In the genomic region with DNA sequence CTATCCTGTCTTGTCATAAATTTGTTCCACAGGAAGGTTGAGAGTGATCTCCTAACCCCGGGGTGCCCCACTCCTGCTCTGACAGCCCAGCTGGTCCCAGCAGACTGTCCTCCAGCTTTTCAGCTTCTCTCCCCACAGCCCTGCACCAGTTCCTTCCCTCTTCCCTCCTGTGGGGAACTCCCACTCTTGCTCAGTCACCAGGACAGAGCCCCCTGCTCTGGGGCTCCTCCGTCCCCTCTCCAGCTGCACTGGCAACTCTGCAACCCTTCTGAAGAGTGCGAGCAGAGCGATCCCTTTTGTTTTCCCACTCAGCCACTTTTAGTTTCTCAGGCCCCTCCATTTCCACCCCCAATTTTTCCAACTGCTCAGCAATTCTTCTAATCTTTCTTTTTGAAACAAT, we compare ENCODE assay signal across 9 mouse cellular contexts. TPM values are rescaled to one million over a fixed set of nuclear protein-coding genes. Genes with fewer than 3 reads are reported as not detected.
DNase-seq lines count a peak whose midpoint lies in the region; ATAC-seq and TF ChIP-seq lines count a peak whose summit lies in the region.
"Had no signal": no experiment of that assay in that cellular context is flagged by ENCODE, and none has a peak within 500 bp of the region (broad histone marks: within the 10 kb centered on the region; RNA-seq: fewer than 3 reads in every experiment).

No protein-coding gene starts in this region.

- peak; percentile 74 for ATAC-seq in kidney, embryonic 15.5 days (replicated peaks; ENCODE audit: low FRiP score)
- ATAC-seq in embryonic facial prominence, embryonic 11.5 days (replicated peaks; ENCODE audit: insufficient number of reproducible peaks, low FRiP score, low TSS enrichment, low read depth), result peak; percentile 70
- ATAC-seq in forebrain, postnatal 0 days, result peak; percentile 47
- ATAC-seq in midbrain, embryonic 15.5 days (replicated peaks), result peak; percentile 43; the same call in 1 of the 2 replicates

- H3K4me2 ChIP-seq in kidney, embryonic 15.5 days, result no peak overlapping the region
- no peak overlapping the region for H3K4me2 ChIP-seq in embryonic facial prominence, embryonic 11.5 days (ENCODE audit: low read depth, low read length)
- no peak overlapping the region for H3K4me2 ChIP-seq in forebrain, postnatal 0 days (ENCODE audit: low read depth)
- H3K4me2 ChIP-seq in midbrain, embryonic 15.5 days, result no peak overlapping the region
- H3K4me2 ChIP-seq: limb, embryonic 15.5 days had no signal

- no peaks in the 10 kb centered on the region for H3K9me3 ChIP-seq in kidney, embryonic 15.5 days (replicated peaks)
- H3K9me3 ChIP-seq in embryonic facial prominence, embryonic 11.5 days (replicated peaks; ENCODE audit: control insufficient read depth, low read length), result no peaks in the 10 kb centered on the region
- H3K9me3 ChIP-seq in forebrain, postnatal 0 days (ENCODE audit: low read length), result no peaks in the 10 kb centered on the region
- no peaks in the 10 kb centered on the region for H3K9me3 ChIP-seq in midbrain, embryonic 15.5 days
- H3K9me3 ChIP-seq: limb, embryonic 15.5 days had no signal

- no peak overlapping the region for H3K4me3 ChIP-seq in kidney, embryonic 15.5 days (replicated peaks)
- H3K4me3 ChIP-seq in embryonic facial prominence, embryonic 11.5 days (ENCODE audit: low read depth, low read length), result no peak overlapping the region
- H3K4me3 ChIP-seq in forebrain, postnatal 0 days (ENCODE audit: low read depth, low read length), result no peak overlapping the region
- no peak overlapping the region for H3K4me3 ChIP-seq in midbrain, embryonic 15.5 days
- H3K4me3 ChIP-seq: limb, embryonic 15.5 days had no signal

- 26% methylated on average over 4 of the region's 4 CpGs for WGBS in kidney, embryonic 15.5 days
- WGBS in embryonic facial prominence, embryonic 11.5 days, result 39% methylated on average over 4 of the region's 4 CpGs
- WGBS in forebrain, postnatal 0 days, result 24% methylated on average over 4 of the region's 4 CpGs
- 30% methylated on average over 4 of the region's 4 CpGs for WGBS in midbrain, embryonic 15.5 days

- H3K9ac ChIP-seq in kidney, embryonic 15.5 days, result no peak overlapping the region
- no peak overlapping the region for H3K9ac ChIP-seq in embryonic facial prominence, embryonic 11.5 days (replicated peaks; ENCODE audit: low read length)
- H3K9ac ChIP-seq in forebrain, postnatal 0 days, result no peak overlapping the region
- H3K9ac ChIP-seq in midbrain, embryonic 15.5 days, result no peak overlapping the region
- H3K9ac ChIP-seq: limb, embryonic 15.5 days had no signal

- no peak for DNase-seq in kidney, adult 9 months
- DNase-seq in embryonic facial prominence, embryonic 11.5 days (ENCODE audit: low spot score), result no peak
- no peak for DNase-seq in forebrain, postnatal 0 days
- no peak for DNase-seq in c-Kit-positive CD71-positive TER-119-positive erythroid progenitor cells, embryonic 14.5 days (ENCODE audit: low spot score)
- DNase-seq in gastrocnemius, adult 8-10 months (ENCODE audit: low spot score in 2 of 2), result no peak
- DNase-seq: cerebellum, adult 11-12 months had no signal

- no peak for TF ChIP-seq CTCF in forebrain, postnatal 0 days (IDR thresholded peaks at IDR 0.05; ENCODE audit: low read depth)

- H3K36me3 ChIP-seq in kidney, embryonic 15.5 days, result no peaks in the 10 kb centered on the region
- no peaks in the 10 kb centered on the region for H3K36me3 ChIP-seq in embryonic facial prominence, embryonic 11.5 days (replicated peaks; ENCODE audit: control insufficient read depth, insufficient read depth, low read depth, low read length)
- no peaks in the 10 kb centered on the region for H3K36me3 ChIP-seq in forebrain, postnatal 0 days (ENCODE audit: insufficient read depth)
- no peaks in the 10 kb centered on the region for H3K36me3 ChIP-seq in midbrain, embryonic 15.5 days (replicated peaks)
- H3K36me3 ChIP-seq: limb, embryonic 15.5 days had no signal

- H3K27me3 ChIP-seq in kidney, embryonic 15.5 days, result no peaks in the 10 kb centered on the region
- H3K27me3 ChIP-seq in embryonic facial prominence, embryonic 11.5 days (ENCODE audit: control insufficient read depth, insufficient read depth, low read length), result no peaks in the 10 kb centered on the region
- no peaks in the 10 kb centered on the region for H3K27me3 ChIP-seq in forebrain, postnatal 0 days (ENCODE audit: insufficient read depth, low read length)
- no peaks in the 10 kb centered on the region for H3K27me3 ChIP-seq in midbrain, embryonic 15.5 days (replicated peaks)
- H3K27me3 ChIP-seq: limb, embryonic 15.5 days had no signal

- H3K4me1 ChIP-seq in kidney, embryonic 15.5 days, result no peaks in the 10 kb centered on the region
- H3K4me1 ChIP-seq in embryonic facial prominence, embryonic 11.5 days (ENCODE audit: control insufficient read depth, insufficient read depth, low read length), result no peaks in the 10 kb centered on the region
- no peaks in the 10 kb centered on the region for H3K4me1 ChIP-seq in forebrain, postnatal 0 days (ENCODE audit: insufficient read depth)
- H3K4me1 ChIP-seq in midbrain, embryonic 15.5 days, result no peaks in the 10 kb centered on the region
- H3K4me1 ChIP-seq: limb, embryonic 15.5 days had no signal

- no peak overlapping the region for H3K27ac ChIP-seq in kidney, embryonic 15.5 days
- no peak overlapping the region for H3K27ac ChIP-seq in embryonic facial prominence, embryonic 11.5 days (replicated peaks; ENCODE audit: low read depth, low read length)
- no peak overlapping the region for H3K27ac ChIP-seq in forebrain, postnatal 0 days (ENCODE audit: low read depth, low read length)
- H3K27ac ChIP-seq in midbrain, embryonic 15.5 days, result no peak overlapping the region
- H3K27ac ChIP-seq: limb, embryonic 15.5 days had no signal

RNA-seq across cellular contexts. Expression of gene Lyz1, which starts 43.0 kb away (rescaled TPM):
- not detected in 2 replicates for polyA plus RNA-seq in kidney, embryonic 15.5 days (2015; fragmentation: Nextera tagmentation; extraction: Ambion mirVana)
- polyA plus RNA-seq in embryonic facial prominence, embryonic 11.5 days (2014; fragmentation: Nextera tagmentation; extraction: Ambion mirVana), result not detected in 2 replicates
- not detected in 2 replicates for total RNA-seq in forebrain, postnatal 0 days (2014; rRNA removed)
- 0.16 TPM in 1 of 2 replicates, not detected in the other for polyA plus RNA-seq in forebrain, postnatal 0 days (2015; fragmentation: Nextera tagmentation; extraction: Ambion mirVana)
- polyA plus RNA-seq in midbrain, embryonic 15.5 days (2015; fragmentation: Nextera tagmentation; extraction: Ambion mirVana), result not detected in 2 replicates
- 1 to 10 TPM; 1.5 to 4.6 (median 3.1) TPM for total RNA-seq in gastrocnemius, adult 8-10 months (2022)

RNA-seq across cellular contexts. Expression of gene Cpsf6, which starts 44.2 kb away (rescaled TPM):
- 164 and 169 TPM in 2 replicates for polyA plus RNA-seq in kidney, embryonic 15.5 days (2015; fragmentation: Nextera tagmentation; extraction: Ambion mirVana)
- 212 and 223 TPM in 2 replicates for polyA plus RNA-seq in embryonic facial prominence, embryonic 11.5 days (2014; fragmentation: Nextera tagmentation; extraction: Ambion mirVana)
- total RNA-seq in forebrain, postnatal 0 days (2014; rRNA removed), result 135 and 155 TPM in 2 replicates
- 70.1 and 88.9 TPM in 2 replicates for polyA plus RNA-seq in forebrain, postnatal 0 days (2015; fragmentation: Nextera tagmentation; extraction: Ambion mirVana)
- polyA plus RNA-seq in midbrain, embryonic 15.5 days (2015; fragmentation: Nextera tagmentation; extraction: Ambion mirVana), result 148 and 154 TPM in 2 replicates
- 10 to 100 TPM; 16.8 to 22.6 (median 18.5) TPM for total RNA-seq in gastrocnemius, adult 8-10 months (2022)

RNA-seq across cellular contexts. Expression of gene Lyz2, which starts 53.5 kb away (rescaled TPM):
- 70.6 and 78.0 TPM in 2 replicates for polyA plus RNA-seq in kidney, embryonic 15.5 days (2015; fragmentation: Nextera tagmentation; extraction: Ambion mirVana)
- polyA plus RNA-seq in embryonic facial prominence, embryonic 11.5 days (2014; fragmentation: Nextera tagmentation; extraction: Ambion mirVana), result 17.2 and 18.2 TPM in 2 replicates
- total RNA-seq in forebrain, postnatal 0 days (2014; rRNA removed), result 10.2 and 14.2 TPM in 2 replicates
- polyA plus RNA-seq in forebrain, postnatal 0 days (2015; fragmentation: Nextera tagmentation; extraction: Ambion mirVana), result 25.6 and 29.5 TPM in 2 replicates
- polyA plus RNA-seq in midbrain, embryonic 15.5 days (2015; fragmentation: Nextera tagmentation; extraction: Ambion mirVana), result 27.2 and 32.0 TPM in 2 replicates
- total RNA-seq in gastrocnemius, adult 8-10 months (2022), result 10 to 100 TPM; 12.5 to 38.1 (median 25.6) TPM
